Mouse (Mus musculus): ENCODE results near the gene Nfib.

Gene Nfib

DNA sequence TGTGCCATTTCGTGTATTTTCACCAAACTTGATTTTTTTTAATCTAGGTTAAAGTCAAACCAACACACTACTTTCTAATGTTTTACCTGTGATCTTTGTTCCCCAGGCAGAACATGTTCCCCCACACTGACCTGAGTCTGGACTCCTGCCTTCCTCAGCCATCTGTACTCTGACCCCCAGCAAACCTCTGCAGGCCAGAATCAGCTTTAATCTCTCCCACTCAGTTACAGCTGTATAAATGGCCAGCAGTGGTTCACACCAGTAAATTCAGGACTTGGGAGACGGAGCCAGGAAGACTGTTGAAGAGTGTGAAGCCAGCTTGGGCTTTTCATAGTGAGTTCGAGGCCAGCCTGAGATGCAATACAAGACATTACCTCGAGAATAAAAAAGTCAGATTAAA is 312.5 kb downstream of the Nfib start:
- no peak for ATAC-seq (ENCODE audit: low TSS enrichment)

DNA sequence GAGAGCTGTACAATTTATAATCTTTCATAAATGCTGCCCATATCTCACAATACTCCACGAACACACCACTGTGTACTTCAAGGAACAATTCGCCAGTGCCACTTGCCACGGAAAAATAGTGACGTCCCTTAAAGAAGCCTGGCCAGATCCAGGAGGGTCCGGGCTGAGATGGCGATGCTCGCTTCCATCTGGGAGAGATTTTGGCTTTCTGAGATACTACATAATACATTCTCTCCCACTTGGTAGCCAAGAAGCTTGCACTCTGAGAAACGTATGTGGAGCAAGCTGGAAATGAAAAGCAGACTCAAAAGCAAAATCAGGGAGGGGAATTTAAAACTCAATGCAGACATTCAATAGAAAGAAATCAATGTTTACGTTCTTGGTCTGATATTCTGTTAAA is 313.1 kb downstream of the Nfib start:
- 0 out of 2 replicates have a peak, but pooled peaks have one; percentile 46 for ATAC-seq (ENCODE audit: low TSS enrichment)

DNA sequence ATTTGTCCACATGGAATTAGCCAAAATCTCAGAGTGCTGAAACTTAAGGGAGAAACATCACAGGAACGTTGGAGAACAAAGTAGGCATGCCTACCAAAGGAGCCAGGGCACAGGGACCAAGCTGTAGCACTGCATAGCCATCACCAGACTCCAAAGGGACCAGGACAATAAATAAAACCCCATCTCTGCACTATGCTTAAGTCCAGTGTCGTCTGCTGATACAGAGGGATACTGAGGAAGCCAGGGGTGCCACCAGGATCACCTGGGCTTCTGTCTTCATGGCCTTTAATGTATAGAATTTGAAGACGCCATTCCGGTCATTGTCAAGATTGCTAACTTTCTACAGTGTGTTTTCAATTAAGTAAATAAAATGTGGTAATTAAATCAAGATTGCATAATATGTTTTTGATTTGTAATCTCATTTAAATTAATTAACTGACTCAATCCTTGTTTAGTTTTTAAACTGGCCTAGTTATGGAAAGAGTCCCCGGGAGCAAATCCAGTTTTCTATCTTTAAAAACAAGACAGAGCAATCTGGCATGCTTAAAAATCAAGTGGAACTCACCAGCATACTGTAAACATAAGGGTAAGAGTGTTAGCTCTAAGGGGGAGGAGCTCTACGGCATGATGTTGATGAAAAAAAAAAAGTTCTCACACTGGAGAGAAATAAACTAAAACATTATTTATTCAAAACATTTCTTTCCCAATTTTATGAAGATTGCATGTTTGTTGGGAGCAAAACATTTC is 313.7 kb downstream of the Nfib start:
- ATAC-seq (ENCODE audit: low TSS enrichment): peak; percentile 51; the same call in 1 of the 2 replicates

DNA sequence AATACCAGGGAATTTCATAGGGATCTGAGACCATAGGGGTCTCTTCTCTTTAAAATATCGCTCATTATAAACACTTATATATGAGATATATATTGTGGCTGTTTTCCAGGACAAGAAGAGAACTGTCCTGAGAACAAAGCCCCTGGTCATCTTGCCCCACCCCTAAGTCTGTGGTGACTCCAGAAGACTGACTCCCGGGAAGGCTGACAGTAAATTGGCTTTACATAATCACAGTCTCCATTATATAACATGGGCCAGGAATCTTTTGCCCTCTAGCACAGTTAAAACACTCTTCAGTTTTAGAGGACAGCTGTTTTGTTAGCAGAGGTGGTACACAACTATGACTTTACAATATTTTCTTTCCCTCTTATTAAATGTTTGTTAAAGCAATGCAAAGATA is 315.0 kb downstream of the Nfib start:
- no peak for ATAC-seq (ENCODE audit: low TSS enrichment)

DNA sequence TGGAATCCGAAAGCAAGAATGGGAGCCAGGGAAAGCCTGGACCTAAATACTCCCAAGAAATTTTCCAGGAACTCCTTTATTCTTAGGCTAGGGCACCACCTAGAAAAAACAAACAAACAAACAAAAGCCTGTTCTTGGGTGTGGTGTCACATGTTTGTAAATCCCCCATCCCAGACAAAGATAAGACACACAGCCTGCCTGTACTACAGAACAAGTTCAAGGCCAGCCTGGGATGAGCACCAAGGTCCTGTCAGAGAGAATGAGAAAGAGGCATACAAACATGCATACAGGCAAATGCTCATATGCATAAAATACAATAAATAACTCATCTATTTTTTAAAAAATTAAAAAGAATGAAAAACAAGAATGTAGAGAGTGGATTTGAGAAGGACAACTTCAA is 315.7 kb downstream of the Nfib start:
- ATAC-seq (ENCODE audit: low TSS enrichment): no peak

DNA sequence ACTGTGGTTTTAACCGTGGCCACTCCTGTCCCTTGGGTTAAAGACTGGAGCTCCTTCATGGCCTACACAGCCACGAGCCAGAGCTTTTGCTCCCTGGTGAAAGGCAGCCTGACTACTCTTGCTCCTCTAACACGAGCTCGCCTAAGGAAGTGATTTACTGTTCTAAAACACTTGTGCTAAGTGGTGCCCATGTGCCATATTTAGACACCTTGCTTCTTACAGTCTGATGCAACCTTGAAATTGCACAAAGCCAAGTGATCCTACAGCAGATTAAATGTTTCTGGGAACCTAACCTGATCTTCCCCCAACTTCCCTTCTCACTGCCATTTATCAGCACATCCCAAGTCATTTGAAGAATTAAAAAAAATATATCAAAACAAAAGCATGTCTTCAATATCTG is 317.9 kb downstream of the Nfib start:
- no peak for ATAC-seq (ENCODE audit: low TSS enrichment)

DNA sequence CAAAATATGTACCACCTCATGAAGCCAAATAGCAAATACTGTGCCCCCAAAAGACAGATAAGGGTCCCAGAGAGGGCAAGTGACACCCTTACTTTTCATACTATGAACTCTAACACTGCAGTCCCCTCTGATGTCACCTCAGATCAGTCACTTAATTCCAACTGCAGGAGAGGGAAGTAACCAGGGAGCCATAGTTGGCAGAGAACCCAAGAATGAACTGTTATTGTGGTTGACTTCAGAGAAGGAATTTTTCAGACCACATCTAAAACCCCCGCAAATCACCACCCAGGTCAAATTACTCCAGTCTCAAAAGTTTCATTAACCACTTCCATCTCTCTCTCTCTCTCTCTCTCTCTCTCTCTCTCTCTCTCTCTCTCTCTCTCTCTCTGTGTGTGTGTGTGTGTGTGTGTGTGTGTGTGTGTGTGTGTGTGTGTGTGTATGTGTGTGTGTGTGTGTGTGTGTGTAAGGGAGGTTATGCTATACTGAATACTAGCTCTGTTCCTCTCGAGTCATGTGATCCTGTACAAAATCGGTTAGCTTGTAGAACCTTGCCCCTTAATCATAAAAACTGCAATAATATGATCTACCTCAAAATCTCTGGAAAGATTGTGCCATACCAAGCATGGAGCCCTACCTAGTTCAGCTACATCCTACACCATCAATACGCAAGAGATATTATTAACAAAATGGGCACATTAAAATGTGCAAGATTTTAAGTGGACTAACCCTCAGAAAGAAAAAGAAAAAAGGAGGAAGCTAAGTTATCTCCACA is 319.1 kb downstream of the Nfib start:
- ATAC-seq (ENCODE audit: low TSS enrichment): no peak

DNA sequence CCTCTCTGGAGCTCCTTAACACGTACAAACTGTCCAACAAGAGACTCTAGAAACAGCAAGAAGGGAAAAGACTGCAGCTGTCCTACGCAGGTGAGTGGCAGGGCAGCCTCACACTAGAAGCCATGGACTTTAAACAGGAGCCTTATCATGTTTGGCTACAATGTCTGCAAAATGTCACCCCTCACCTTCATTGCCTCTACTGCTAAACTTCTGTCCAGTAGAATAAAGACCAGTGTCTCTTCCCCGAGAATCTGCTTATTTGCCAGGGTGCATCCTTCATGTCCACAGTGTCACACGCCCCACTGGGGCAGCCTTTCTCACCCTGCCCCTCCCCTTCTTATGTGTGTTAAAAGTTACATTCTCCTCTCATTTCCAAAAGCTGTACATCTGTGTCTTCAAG is 319.9 kb downstream of the Nfib start:
- ATAC-seq (ENCODE audit: low TSS enrichment): no peak

DNA sequence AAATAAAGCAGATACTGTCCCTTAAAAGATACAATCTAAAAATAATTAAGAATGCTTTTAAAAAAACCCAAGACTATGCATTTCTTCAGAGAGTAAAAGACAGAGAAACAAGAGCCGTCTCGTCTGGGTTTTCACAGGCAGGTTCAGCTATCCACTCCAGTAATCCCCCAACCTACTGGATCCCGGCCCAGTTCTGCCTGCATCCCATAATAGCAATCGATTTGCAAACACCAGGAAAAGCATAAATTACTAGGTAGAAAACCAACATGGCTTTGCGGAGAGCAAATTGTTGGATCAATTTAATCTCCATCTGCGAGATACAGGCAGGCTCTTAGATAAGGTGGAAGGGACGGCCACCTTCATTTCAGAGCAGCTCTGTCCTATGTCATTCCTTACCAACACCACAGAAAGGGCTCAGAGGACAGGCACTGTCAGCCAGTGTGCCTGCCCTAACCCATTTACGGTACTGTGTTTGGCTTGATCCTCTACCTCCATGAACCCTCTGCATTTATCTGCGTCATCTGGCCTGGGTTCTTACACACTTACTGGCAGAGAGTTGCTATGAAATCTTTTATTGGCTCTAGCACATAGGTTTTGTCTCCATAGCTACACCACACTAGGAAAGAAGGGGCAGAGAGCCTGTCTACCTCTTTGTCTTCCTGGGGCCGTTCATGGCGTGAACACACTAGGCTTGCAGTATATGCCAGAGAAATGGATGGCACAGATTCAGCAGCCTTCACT is 321.4 kb downstream of the Nfib start:
- ATAC-seq (ENCODE audit: low TSS enrichment): peak; percentile 58

DNA sequence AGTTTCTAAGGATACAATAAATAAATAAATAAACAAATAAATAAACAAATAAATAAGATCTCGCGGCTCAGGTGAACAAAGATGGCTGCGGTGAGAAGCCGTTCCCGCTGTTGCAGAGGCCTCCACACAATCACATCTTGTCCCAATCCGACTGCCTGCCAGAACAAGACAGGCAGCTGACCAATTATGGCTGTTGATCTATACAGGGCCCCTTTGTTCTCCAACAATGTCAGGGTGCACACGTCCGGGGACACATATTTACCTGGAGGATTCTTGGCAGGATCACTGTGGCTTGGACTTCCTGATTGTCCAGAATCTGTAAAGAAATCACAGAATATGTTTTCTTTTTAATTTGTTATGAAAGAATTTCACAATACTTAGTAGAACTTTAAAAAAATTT is 322.2 kb downstream of the Nfib start:
- no peak for ATAC-seq (ENCODE audit: low TSS enrichment)

DNA sequence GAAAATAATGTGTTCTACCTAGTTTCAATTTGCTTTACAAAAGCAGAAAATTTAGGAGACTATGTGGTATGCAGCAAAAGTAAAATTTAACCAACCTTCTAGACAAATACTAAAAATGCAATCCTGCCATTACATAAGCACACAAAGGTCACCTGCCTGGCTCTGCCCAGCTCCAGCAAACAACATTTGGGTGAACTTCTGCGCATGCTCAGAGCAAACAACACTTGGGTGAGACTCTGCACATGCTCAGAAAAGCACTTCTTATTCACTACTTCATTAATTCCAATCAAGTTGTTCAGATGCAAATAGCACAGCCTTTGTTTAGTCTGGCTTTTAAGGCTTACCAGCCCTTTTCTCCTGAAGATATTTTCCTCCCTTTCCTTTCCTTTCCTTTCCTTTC is 323.8 kb downstream of the Nfib start:
- ATAC-seq (ENCODE audit: low TSS enrichment): no peak

DNA sequence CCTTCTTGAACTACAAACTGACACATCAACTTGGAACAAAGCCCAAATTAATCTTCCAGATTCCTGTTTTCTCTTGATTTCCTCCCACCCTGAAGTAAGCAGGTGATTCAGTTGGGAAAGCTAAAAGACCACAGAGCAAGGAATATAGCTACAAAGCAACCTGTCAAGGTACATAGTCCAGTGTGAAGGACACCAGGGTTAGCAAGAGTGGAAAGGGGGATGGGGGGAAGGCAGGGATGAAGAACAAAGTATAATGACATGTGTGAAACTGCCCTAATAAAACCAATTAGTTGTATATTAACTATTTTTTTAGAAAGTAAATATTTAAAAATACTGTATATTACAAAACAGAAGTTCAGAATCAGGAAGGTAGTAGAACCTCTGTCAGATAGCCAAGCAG is 325.0 kb downstream of the Nfib start:
- ATAC-seq (ENCODE audit: low TSS enrichment): no peak

DNA sequence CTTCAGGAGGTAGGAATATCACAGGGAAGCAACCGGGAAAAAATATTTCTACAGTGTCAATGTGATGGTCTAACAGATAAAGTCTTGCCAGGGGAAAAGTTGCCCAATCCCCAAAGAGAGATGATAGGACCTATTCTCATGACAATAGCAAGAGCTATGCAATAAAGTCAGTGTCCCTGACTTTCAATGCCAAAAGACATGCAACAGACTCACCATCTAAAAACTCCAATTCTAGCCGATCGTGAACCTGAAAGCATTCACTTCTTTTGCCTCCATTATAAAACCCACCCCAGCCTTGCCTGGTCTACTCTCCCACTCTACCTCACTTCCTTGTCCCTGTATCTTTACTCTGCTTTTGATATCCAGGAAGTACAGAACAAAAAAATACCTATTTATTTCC is 327.5 kb downstream of the Nfib start:
- ATAC-seq (ENCODE audit: low TSS enrichment): no peak

DNA sequence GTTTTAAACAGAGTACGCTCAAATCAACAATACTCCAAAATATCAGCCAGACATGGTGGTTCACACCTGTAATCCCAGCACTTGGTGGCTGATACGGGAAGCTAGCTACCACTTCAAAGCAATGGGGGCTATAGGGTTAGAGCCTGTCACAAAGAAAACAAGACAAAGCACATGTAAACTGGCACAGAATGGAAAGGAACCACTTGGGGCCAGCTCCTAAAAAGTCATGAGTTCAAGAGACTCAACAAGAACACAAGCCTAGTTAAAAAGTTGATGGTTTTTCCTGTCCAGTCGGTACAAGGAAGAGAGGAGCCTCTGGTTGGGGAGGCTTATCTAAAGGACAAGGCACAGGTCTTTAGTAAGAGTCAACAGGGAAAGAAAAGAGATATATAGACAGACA is 327.9 kb downstream of the Nfib start:
- no peak for ATAC-seq (ENCODE audit: low TSS enrichment)

DNA sequence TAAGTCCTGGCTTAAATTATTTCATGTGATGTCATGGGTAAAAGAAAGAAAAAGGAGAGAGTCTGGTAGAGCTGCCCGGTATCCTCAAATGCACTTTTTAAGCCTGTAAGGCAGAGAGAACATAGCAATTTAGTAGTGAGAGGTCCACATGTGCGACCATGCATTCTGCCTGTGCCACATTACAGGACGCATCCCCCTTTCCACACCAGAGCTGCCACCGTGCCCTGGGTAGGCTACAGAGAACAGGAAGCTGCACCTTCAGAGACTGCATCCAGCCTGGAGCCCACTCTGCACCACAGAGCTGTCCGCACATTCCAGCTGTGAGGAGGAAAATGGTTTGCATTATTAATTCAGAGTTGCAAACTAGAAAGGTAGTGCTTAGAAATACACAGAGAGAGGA is 331.0 kb downstream of the Nfib start:
- no peak for ATAC-seq (ENCODE audit: low TSS enrichment)

DNA sequence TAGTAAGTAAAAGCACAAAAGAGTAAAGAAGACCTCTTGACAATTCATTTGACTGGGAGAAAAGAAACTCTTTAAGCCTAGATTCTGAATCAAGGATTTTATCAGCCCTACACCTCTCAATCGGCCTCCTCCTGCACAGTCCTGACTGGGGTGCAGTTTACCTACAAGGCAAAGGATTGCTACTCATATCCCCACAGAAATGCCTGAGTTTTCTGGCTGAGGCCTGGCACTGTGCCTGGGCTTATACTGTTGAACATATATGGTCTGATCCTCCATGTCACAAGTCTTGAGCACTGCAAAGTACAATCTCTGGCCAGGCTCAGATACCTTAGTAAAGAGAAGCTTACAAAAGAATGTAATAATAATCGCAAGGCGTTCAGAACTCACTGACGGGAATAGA is 333.3 kb downstream of the Nfib start:
- ATAC-seq (ENCODE audit: low TSS enrichment): no peak

DNA sequence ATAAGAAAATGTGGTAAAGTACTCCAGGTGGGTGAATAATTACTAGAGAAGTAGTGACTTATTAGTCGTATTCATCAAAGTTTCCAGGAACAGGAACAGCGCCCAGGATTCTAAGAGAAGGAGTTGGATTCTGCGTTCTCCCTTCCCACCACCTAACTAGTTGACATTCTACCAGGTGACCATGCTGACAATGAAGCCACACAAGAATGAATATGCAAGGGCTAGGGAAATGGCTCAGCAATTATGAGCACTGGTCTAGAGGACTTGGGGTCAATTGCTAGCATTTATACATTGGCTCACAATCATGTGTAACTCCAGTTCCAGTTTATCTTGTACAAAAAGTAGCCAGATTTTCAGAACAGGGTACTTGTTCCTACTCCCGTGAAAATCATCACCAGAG is 334.1 kb downstream of the Nfib start:
- no peak for ATAC-seq (ENCODE audit: low TSS enrichment)

DNA sequence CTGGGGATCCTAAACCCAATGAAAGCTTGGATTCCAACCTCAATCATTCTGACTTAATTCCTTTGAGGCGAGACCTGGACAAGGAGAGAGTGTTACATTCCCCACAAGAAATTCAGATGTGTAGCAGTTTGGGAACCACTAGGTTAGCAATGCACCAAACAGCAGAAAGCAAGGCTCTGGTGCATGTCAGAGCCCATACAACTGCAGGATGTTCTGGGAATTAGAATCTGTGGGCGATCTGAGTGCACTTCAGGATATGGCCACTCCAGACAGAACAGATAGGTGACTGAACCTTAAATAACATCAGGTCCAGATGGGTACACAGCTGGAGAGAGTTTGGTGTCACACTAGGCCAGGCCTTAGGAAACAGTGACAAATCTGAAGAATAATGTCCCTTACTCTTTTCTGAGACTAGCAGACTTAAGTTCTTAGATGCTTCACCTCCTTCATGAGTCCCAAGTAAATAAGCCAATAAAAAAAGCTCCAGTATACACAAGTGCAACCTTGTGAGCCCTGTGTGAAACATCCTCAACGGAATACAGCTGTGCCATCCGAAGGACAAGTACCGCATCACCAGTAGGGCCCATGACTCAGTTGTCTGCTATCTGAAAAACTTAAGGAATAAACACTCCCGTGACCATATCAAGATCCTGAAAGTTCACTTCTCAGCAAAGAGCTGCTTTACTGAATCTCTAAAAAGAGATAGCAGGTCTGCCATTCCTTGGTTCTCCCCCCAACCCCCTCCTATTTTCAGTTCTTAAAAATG is 336.4 kb downstream of the Nfib start:
- ATAC-seq (ENCODE audit: low TSS enrichment): no peak

DNA sequence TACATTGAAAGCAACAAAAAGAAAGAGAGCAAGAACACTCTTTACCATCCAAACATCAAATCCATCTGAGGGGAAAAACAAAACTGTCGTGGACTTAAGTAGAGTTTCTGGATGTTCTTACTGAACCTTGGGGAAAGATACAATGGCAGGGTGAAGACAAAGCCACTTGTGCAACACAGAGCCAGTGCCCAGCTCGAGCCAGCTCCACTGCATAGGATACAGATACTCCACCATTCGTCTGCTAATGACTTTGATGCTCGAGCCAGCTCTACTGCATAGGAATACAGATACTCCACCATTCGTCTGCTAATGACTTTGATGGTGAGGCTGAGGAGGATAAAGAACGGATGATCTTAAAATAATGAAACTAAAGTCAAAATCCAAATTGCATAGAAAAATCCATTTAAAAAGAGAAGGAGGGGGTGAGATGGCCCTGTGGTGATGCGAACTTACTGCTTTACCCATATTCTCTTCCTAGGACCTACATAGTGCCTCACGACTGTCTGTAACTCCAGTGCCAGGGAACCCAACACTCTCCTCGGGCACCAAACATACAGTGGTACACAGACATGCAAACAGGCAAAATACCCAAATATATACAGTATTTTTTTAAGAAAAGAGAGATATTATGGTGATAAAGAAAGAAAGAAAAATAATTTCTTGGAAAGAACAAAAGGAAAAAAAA is 337.3 kb downstream of the Nfib start:
- no peak for ATAC-seq (ENCODE audit: low TSS enrichment)

DNA sequence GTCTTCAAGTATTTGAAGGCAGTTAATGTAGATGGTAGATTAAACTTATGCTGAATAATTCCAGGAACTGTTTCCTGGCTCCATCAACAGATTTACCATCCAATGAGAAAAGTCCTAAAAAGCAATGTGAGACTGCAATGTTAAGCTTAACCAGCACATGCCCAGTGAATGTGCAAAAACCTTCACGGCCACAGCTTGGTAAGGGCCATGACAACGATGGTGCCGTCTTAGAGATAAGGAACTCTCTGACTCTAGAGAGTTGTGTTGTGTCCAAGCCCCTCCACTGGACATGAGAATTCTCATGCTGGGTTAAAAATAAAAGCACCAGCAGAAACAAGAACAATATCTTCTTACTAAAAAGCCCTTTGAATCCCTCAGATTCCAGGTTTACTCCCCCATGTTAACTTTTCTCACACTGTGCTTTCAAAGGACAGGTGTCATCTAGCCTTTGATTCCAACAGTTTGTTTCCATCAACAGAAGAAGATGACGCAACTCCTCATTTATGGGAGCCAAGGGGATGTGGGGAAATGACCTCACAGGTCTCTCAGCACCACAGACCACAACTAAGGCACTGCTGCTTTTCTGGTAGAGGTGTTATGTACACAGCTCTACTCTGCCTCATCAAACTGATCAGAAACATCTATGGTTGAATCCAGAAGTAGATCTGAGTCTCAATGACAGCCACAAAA is 340.7 kb downstream of the Nfib start:
- no peak for ATAC-seq (ENCODE audit: low TSS enrichment)

DNA sequence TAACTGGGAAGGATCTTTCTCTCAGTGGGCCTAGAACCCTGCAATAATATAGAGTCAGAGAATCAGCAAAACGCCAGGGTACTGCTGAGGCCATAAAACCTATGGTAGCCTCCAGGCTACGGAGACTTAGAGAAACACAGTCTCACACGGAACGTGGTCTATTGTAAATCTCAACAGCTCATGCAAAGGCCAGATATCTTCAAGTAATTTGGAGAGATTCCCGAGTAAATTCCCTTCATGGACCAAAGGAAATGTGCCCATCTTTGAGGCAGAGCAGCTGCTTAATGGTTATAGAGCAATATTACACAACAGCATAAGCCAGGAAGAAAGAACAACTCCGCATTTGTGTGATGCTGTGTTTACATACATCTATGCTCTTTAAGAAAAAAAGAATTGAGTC is 341.6 kb downstream of the Nfib start:
- ATAC-seq (ENCODE audit: low TSS enrichment): no peak

All from frontal cortex, adult (tissue).